Comparison of ENCODE assay signal across 8 mouse cellular contexts in genomic region chr13:59556670-59557069, GRCm38 (mm10). TPM values are rescaled to one million over a fixed set of nuclear protein-coding genes. Genes with fewer than 3 reads are reported as not detected.
DNase-seq lines count a peak whose midpoint lies in the region; ATAC-seq and TF ChIP-seq lines count a peak whose summit lies in the region.

No protein-coding gene starts in this region.

- no peak for TF ChIP-seq POLR2A in bone marrow macrophage, adult 2 months (IDR thresholded peaks at IDR 0.05; ENCODE audit: borderline replicate concordance, low read depth, low read length)

- H3K9me3 ChIP-seq in heart, embryonic 12.5 days (replicated peaks): no peaks in the 10 kb centered on the region
- no peaks in the 10 kb centered on the region for H3K9me3 ChIP-seq in kidney, embryonic 15.5 days (replicated peaks)
- H3K9me3 ChIP-seq in lung, embryonic 14.5 days (ENCODE audit: low read depth, low read length): no peaks in the 10 kb centered on the region
- H3K9me3 ChIP-seq in neural tube, embryonic 15.5 days (replicated peaks): no peaks in the 10 kb centered on the region

- DNase-seq in CD8-positive naive resting alpha-beta T cell, adult 2 months (ENCODE audit: low read depth in 2 of 2, low spot score in 2 of 2): peak; percentile 33 to 41
- DNase-seq in lung, embryonic 14.5 days: peak; percentile 67
- DNase-seq in thymus, adult 18-20 months: peak; percentile 45 to 53

- peak overlapping the region; percentile 53 for H3K27ac ChIP-seq in bone marrow macrophage, adult 2 months (ENCODE audit: insufficient read depth, low read depth, low read length)
- peak overlapping the region; percentile 57 for H3K27ac ChIP-seq in heart, embryonic 12.5 days (ENCODE audit: poor library complexity, severe bottlenecking)
- peak overlapping the region; percentile 81 for H3K27ac ChIP-seq in kidney, embryonic 15.5 days
- peak overlapping the region; percentile 54; the same call in 1 of the 2 replicates for H3K27ac ChIP-seq in lung, embryonic 14.5 days (ENCODE audit: low read depth)
- peak overlapping the region; percentile 84 for H3K27ac ChIP-seq in neural tube, embryonic 15.5 days (replicated peaks)

- peak overlapping the region; percentile 91 for H3K9ac ChIP-seq in heart, embryonic 12.5 days
- H3K9ac ChIP-seq in kidney, embryonic 15.5 days: peak overlapping the region; percentile 67
- peak overlapping the region; percentile 75 for H3K9ac ChIP-seq in lung, embryonic 14.5 days
- H3K9ac ChIP-seq in neural tube, embryonic 15.5 days (replicated peaks): peak overlapping the region; percentile 81

- TF ChIP-seq CTCF in bone marrow macrophage, adult 2 months (IDR thresholded peaks at IDR 0.05; ENCODE audit: low read depth, low read length): no peak
- no peak for TF ChIP-seq CTCF in lung, embryonic 14.5 days (IDR thresholded peaks at IDR 0.05; ENCODE audit: low read depth)

- H3K4me1 ChIP-seq in bone marrow macrophage, adult 2 months (ENCODE audit: control insufficient read depth, insufficient read depth, low read length): peaks cover 36% of the 10 kb centered on the region
- peaks cover 18% of the 10 kb centered on the region for H3K4me1 ChIP-seq in heart, embryonic 12.5 days (replicated peaks)
- H3K4me1 ChIP-seq in kidney, embryonic 15.5 days: peaks cover 25% of the 10 kb centered on the region
- H3K4me1 ChIP-seq in lung, embryonic 14.5 days (ENCODE audit: insufficient read depth): peaks cover 7% of the 10 kb centered on the region; the same call in 1 of the 2 replicates
- peaks cover 29% of the 10 kb centered on the region for H3K4me1 ChIP-seq in neural tube, embryonic 15.5 days

- WGBS in heart, embryonic 12.5 days: 1% methylated on average over 45 of the region's 45 CpGs
- WGBS in kidney, embryonic 15.5 days: under 1% methylated on average over 43 of the region's 45 CpGs
- under 1% methylated on average over 45 of the region's 45 CpGs for WGBS in lung, embryonic 14.5 days
- under 1% methylated on average over 38 of the region's 45 CpGs for WGBS in neural tube, embryonic 15.5 days

- H3K27me3 ChIP-seq in heart, embryonic 12.5 days (replicated peaks): no peaks in the 10 kb centered on the region
- H3K27me3 ChIP-seq in kidney, embryonic 15.5 days: no peaks in the 10 kb centered on the region
- no peaks in the 10 kb centered on the region for H3K27me3 ChIP-seq in lung, embryonic 14.5 days (ENCODE audit: insufficient read depth, low read length)
- no peaks in the 10 kb centered on the region for H3K27me3 ChIP-seq in neural tube, embryonic 15.5 days (replicated peaks)

- peak; percentile 82 for ATAC-seq in erythroblast, adult 5-6 weeks (replicated peaks; ENCODE audit: low FRiP score, poor library complexity, severe bottlenecking)
- peak; percentile 85 for ATAC-seq in heart, embryonic 12.5 days (ENCODE audit: insufficient number of reproducible peaks, low FRiP score)
- peak; percentile 92 for ATAC-seq in kidney, embryonic 15.5 days (replicated peaks; ENCODE audit: low FRiP score)
- peak; percentile 85 for ATAC-seq in lung, embryonic 14.5 days (ENCODE audit: insufficient read depth)
- peak; percentile 69 for ATAC-seq in neural tube, embryonic 15.5 days (ENCODE audit: low FRiP score)

- peak overlapping the region; percentile 81 for H3K4me2 ChIP-seq in heart, embryonic 12.5 days
- peak overlapping the region; percentile 90 for H3K4me2 ChIP-seq in kidney, embryonic 15.5 days
- peak overlapping the region; percentile 90 for H3K4me2 ChIP-seq in lung, embryonic 14.5 days
- peak overlapping the region; percentile 59 for H3K4me2 ChIP-seq in neural tube, embryonic 15.5 days

- H3K4me3 ChIP-seq in bone marrow macrophage, adult 2 months (ENCODE audit: insufficient read depth, low read length): peak overlapping the region; percentile 87
- H3K4me3 ChIP-seq in heart, embryonic 12.5 days: peak overlapping the region; percentile 78
- peak overlapping the region; percentile 75 for H3K4me3 ChIP-seq in kidney, embryonic 15.5 days (replicated peaks)
- H3K4me3 ChIP-seq in lung, embryonic 14.5 days (ENCODE audit: low read depth, low read length): peak overlapping the region; percentile 82
- peak overlapping the region; percentile 74 for H3K4me3 ChIP-seq in neural tube, embryonic 15.5 days (replicated peaks)

- H3K36me3 ChIP-seq in heart, embryonic 12.5 days: no peaks in the 10 kb centered on the region
- H3K36me3 ChIP-seq in kidney, embryonic 15.5 days: no peaks in the 10 kb centered on the region
- no peaks in the 10 kb centered on the region for H3K36me3 ChIP-seq in lung, embryonic 14.5 days (ENCODE audit: insufficient read depth)
- H3K36me3 ChIP-seq in neural tube, embryonic 15.5 days: no peaks in the 10 kb centered on the region

RNA-seq across cellular contexts. Expression of gene Agtpbp1, which starts 28.4 kb away (rescaled TPM):
- 39.7 and 50.6 TPM in 2 replicates for polyA plus RNA-seq in bone marrow macrophage, adult 2 months (2012; ENCODE audit: insufficient read depth, insufficient read length, missing spikeins)
- total RNA-seq in erythroblast, adult 5-6 weeks (2015; ENCODE audit: low replicate concordance): 10.9 and 13.6 TPM in 2 replicates
- 28.9 and 35.5 TPM in 2 replicates for total RNA-seq in erythroblast, adult 5-6 weeks (2017; ENCODE audit: low replicate concordance)
- polyA plus RNA-seq in heart, embryonic 12.5 days (2016; fragmentation: Nextera tagmentation; extraction: Ambion mirVana): 13.2 and 14.9 TPM in 2 replicates
- 12.5 and 13.3 TPM in 2 replicates for polyA plus RNA-seq in kidney, embryonic 15.5 days (2015; fragmentation: Nextera tagmentation; extraction: Ambion mirVana)
- polyA plus RNA-seq in lung, embryonic 14.5 days (2014; fragmentation: Nextera tagmentation; extraction: Ambion mirVana): 18.2 and 22.7 TPM in 2 replicates
- polyA plus RNA-seq in neural tube, embryonic 15.5 days (2015; fragmentation: Nextera tagmentation; extraction: Ambion mirVana): 67.4 and 72.5 TPM in 2 replicates

RNA-seq across cellular contexts. Expression of gene Naa35, which starts 28.4 kb away (rescaled TPM):
- polyA plus RNA-seq in bone marrow macrophage, adult 2 months (2012; ENCODE audit: insufficient read depth, insufficient read length, missing spikeins): 46.6 and 65.6 TPM in 2 replicates
- total RNA-seq in erythroblast, adult 5-6 weeks (2015; ENCODE audit: low replicate concordance): 9.4 and 44.6 TPM in 2 replicates
- 17.1 and 31.0 TPM in 2 replicates for total RNA-seq in erythroblast, adult 5-6 weeks (2017; ENCODE audit: low replicate concordance)
- 80.8 and 85.4 TPM in 2 replicates for polyA plus RNA-seq in heart, embryonic 12.5 days (2016; fragmentation: Nextera tagmentation; extraction: Ambion mirVana)
- polyA plus RNA-seq in kidney, embryonic 15.5 days (2015; fragmentation: Nextera tagmentation; extraction: Ambion mirVana): 101 and 113 TPM in 2 replicates
- polyA plus RNA-seq in lung, embryonic 14.5 days (2014; fragmentation: Nextera tagmentation; extraction: Ambion mirVana): 82.4 and 83.5 TPM in 2 replicates
- 123 and 131 TPM in 2 replicates for polyA plus RNA-seq in neural tube, embryonic 15.5 days (2015; fragmentation: Nextera tagmentation; extraction: Ambion mirVana)

Comparison
In these comparisons a context has a peak if more than half of its experiments do, and no peak if none do; other contexts are left out.
1. Peak in every context shown above with its lines: DNase-seq, ATAC-seq, H3K4me3 ChIP-seq and H3K27ac ChIP-seq.